Mouse (Mus musculus): ENCODE measurements at regions not wholly inside any gene's neighbourhood (a gene's known extent, or its start where the extent isn't known, plus 50 kb on each side); places are given as distances from the start of the nearest gene placed in this dataset.

- no peak for TF ChIP-seq CTCF (IDR thresholded peaks at IDR 0.05; ENCODE audit: control insufficient read depth, insufficient read depth, low read length)
- TF ChIP-seq POLR2A (IDR thresholded peaks at IDR 0.05; ENCODE audit: borderline replicate concordance, control insufficient read depth, low read depth, low read length) = no peak
Measured at GRCm38 (mm10) chr8:89672631-89673030, 628.7 kb upstream of the Sall1 start.

Data from bone marrow, adult 2 months (tissue).